Mouse (Mus musculus): ENCODE measurements at regions not wholly inside any gene's neighbourhood (a gene's known extent, or its start where the extent isn't known, plus 50 kb on each side); places are given as distances from the start of the nearest gene placed in this dataset.
"Not testable (repeated sequence)": the region's sequence is repeated elsewhere in the genome, so short reads cannot be mapped to it uniquely, and the experiment has no call there.

DNA sequence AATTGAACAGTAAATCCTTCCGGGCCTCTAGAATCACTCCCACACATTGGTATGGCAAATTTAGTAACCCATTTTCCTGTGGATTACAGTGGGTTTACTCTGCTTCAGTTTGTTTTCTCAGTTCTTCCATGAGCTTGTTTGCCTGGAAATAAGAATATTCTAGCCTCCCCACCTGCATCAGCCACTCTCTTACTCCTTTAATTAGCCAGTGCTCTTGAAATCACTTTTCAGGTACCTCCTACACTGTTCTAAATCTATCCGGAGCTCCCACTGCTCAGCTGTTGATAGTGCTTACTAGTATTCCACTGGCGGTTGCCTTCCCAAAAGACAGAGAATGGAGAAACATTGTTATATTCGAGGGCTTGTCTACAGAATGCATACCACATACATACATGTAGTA, 167.1 kb downstream of the Htr7 start:
- DNase-seq (ENCODE audit: low spot score) = no peak

DNA sequence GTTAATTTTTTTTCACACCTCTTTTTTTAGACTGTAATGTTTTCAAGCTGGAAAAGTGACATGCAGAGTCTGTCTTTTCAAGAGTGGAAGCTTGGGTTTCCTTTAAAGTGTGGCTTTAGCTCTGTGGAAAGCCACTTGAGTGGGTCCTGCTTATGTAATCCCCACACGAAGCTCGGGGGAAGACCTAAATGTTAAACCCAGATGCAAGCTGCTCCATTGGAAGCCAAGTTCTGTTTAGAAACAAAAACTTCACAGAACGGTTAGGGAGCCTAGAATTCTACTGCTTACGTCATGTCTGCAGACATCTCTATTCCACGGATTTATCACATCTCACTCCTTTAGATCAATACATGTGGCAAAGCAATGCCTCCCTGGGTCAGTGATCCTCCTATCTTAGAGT, 171.0 kb downstream of the Htr7 start:
- no peak for DNase-seq (ENCODE audit: low spot score)

- no peak for DNase-seq (ENCODE audit: low spot score)
Measured at GRCm38 (mm10) chr19:35881810-35882485, 175.4 kb downstream of the Htr7 start.

DNA sequence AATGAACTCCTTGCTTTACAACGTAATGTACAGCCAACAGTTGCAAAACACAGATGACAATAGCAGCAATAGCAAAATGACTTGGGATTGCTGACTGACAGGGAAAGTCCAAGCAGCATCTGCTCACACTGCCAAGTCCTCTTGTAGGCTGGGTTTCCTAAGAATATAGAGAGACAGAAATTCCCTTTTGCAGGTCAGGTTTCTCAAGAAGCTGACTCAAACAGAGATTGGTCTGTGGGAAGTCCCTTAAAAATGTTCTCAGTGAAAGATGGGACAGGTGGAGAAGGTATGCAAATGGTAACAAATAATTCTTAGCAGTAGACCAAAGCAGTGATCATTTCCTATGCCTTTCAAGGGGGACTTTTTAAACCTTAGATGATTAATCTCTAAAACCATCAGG, 181.8 kb downstream of the Htr7 start:
- DNase-seq (ENCODE audit: low spot score) = no peak

- DNase-seq (ENCODE audit: low spot score) = no peak
Measured at GRCm38 (mm10) chr19:35870720-35871119, 186.6 kb downstream of the Htr7 start.

DNA sequence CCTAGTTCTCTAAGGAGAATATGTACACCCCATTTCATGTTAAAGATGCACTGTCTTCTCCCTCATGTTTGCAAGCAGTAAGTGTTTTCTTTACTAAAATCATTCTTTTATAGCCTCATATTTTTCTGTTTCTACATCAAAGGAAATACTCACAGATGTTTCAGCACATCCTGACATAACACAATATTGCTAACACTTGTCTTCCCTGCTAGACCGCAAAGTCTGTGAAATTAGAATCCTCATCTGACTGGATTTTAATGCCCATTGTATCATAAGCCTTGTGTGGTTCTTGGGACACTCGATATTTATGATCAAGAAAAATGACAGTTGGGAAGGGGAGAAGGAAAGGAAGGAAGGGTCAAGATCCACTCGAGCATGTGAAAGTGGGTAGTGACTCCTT, 188.8 kb downstream of the Htr7 start:
- no peak for DNase-seq (ENCODE audit: low spot score)

- no peak for DNase-seq (ENCODE audit: low spot score)
Measured at GRCm38 (mm10) chr19:35863049-35863448, 194.3 kb downstream of the Htr7 start.

GRCm38 (mm10) chr19:35861421-35861820, 195.9 kb downstream of the Htr7 start:
- no peak for DNase-seq (ENCODE audit: low spot score)

DNA sequence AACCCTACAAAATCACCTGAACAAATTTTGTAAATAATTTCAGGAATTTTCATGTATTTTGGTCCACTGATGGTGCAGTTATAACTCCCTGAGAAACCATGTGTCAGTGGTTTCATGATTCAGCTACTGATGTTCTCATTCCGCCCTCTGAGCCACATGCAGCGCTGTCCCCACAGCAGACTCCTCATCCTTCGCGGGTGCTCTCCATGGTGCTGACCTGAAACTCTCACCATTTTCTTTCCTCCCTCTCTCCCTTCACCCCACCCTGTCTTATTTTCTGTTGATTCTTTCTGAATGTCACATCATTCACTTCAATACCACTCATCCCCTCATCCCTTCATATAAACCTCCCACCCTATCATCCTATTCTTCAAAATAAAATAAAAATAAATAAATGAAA, 224.3 kb downstream of the Htr7 start:
- peak; percentile 69 for DNase-seq (ENCODE audit: low spot score)

GRCm38 (mm10) chr19:35826074-35826473, 231.2 kb downstream of the Htr7 start:
- no peak for DNase-seq (ENCODE audit: low spot score)

DNA sequence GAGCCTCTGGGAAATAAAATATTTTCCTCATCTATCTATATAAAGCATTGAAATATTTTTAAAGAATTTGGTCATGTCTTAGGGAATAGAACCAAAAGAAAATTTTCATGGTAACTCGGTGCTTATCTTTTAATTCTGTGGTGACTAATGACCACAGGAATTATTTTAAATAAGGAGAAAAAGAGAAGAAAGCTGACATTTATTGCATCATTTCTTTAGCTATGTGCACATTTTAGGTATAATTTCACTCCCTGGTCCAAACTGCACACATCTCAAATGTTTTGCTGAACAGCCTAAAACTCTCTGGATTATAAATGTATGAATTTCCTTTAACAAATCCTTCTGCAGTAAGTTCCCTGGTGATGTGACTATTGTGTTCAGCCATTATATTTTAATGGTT, 237.7 kb downstream of the Htr7 start:
- no peak for DNase-seq (ENCODE audit: low spot score)

DNA sequence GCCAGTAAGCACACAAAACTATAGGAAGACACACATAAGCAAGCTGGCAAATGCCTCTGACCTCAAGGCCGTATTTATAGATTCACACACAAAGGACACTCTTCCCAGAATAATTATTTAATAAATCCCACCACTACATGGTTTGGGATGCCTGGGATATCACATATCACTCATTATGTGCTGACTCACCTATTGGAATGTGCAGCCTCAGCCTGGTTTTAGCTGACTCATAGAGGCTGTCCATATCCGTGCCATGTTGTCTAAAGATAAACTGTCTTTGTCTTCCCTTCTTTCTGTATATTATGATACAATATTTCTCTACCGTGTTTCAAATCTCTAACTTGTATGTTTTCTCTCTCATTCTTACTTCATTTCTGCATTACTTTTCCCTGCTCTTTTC, 262.6 kb downstream of the Htr7 start:
- no peak for DNase-seq (ENCODE audit: low spot score)

DNA sequence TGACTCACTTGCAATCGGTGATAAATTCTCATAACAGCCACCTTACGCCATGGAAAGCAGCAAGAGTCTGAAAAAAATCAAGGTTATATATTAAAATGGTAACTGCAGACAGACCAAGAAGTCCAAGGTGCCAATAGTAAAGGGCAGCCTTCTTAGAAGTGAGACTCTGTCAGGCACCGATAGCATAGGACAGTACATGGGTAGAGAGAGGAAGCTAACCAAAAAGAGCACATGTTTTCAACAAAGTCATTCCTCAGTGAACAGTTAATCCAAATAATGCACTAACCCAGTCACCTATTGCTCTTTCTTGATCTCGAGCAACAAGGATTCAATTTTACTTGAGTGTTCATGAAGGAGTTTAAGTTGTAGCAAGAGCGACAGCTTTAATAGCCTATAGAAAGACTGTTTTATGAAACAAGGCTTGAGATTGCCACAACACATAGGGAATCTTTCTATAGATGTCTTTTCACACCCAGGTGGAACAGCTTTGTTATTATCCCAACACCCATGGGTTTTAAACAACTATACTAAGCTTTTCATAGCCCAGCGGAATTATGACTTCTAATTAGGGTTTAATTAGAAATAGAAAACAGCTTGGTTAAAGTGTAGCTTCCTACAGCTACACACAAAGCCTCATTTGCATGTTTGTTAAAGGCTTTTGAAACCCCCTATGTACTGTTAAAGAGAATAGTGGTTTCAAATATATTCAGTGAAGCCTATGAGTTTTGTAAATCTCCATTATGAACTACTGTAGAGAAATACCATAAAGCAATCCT, 269.9 kb downstream of the Htr7 start:
- DNase-seq (ENCODE audit: low spot score) = no peak

GRCm38 (mm10) chr19:35761750-35762149, 295.6 kb downstream of the Htr7 start:
- not testable (repeated sequence) for DNase-seq (ENCODE audit: low spot score)

- no peak for DNase-seq (ENCODE audit: low spot score)
Measured at GRCm38 (mm10) chr19:35759701-35760100, 297.6 kb downstream of the Htr7 start.

- DNase-seq (ENCODE audit: low spot score) = no peak
Measured at GRCm38 (mm10) chr19:35755494-35755893, 301.8 kb downstream of the Htr7 start.

- DNase-seq (ENCODE audit: low spot score) = no peak
Measured at GRCm38 (mm10) chr19:35735754-35736153, 321.6 kb downstream of the Htr7 start.

DNA sequence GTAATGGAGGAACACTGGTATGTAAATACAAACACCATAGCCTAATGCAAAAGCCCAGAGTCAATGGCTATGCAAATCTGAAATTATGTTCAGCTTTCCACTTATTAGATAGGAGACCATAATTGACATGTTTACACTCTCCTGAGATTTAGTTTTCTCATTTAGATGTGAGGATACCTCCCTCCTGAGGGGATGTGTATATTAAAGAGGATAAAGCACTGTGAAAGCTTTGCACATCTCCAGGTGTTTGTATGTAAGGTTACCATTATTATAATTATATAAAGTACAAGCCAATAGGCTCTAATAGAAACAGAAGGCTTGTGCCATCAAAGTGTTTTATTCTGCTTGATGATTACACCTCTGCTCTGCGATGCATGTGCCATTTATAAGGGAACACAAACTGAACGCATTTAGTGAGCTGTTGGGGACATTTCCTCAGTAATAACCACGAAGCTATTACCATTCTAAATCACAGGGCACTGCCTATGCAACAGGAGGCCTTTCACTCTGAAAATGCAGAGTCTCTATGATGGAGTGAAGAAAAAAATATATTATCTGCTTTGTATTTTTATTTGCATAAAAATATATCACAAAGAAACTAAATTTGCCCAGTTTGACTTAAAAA, 328.8 kb downstream of the Htr7 start:
- no peak for DNase-seq (ENCODE audit: low spot score)
